Mouse (Mus musculus) cerebellum, adult 18-20 months (tissue): Measurements from ENCODE around the gene Ksr2.

ENCODE experiments used
- DNase-seq, 2 experiments: peaks; one replicate each; pipeline ENCODE4 v3.0.0; 2021

Ksr2 gene

GRCm38 (mm10) chr5:117628351-117628750 lies 214.6 kb downstream of the Ksr2 start:
- DNase-seq, result peak; percentile 42 to 48

GRCm38 (mm10) chr5:117629570-117629969 lies 215.8 kb downstream of the Ksr2 start:
- no peak for DNase-seq

GRCm38 (mm10) chr5:117635211-117635610 lies 221.4 kb downstream of the Ksr2 start:
- no peak for DNase-seq

GRCm38 (mm10) chr5:117635838-117636237 lies 222.0 kb downstream of the Ksr2 start:
- no peak for DNase-seq

- no peak for DNase-seq
Measured at GRCm38 (mm10) chr5:117641585-117641984, 227.8 kb downstream of the Ksr2 start.

- no peak for DNase-seq
Measured at GRCm38 (mm10) chr5:117651238-117651886, 237.6 kb downstream of the Ksr2 start.

- no peak for DNase-seq
Measured at GRCm38 (mm10) chr5:117658641-117659040, 244.8 kb downstream of the Ksr2 start.

GRCm38 (mm10) chr5:117659596-117659995 lies 245.8 kb downstream of the Ksr2 start:
- no peak for DNase-seq

GRCm38 (mm10) chr5:117665181-117665580 lies 251.4 kb downstream of the Ksr2 start:
- DNase-seq, result no peak

GRCm38 (mm10) chr5:117667314-117667713 lies 253.5 kb downstream of the Ksr2 start:
- peak; percentile 20 to 30 for DNase-seq

- no peak for DNase-seq
Measured at GRCm38 (mm10) chr5:117669265-117669664, 255.5 kb downstream of the Ksr2 start.

GRCm38 (mm10) chr5:117669843-117670242 lies 256.0 kb downstream of the Ksr2 start:
- no peak for DNase-seq

- no peak for DNase-seq
Measured at GRCm38 (mm10) chr5:117671362-117671761, 257.6 kb downstream of the Ksr2 start.

- DNase-seq, result no peak
Measured at GRCm38 (mm10) chr5:117675840-117676239, 262.0 kb downstream of the Ksr2 start.

GRCm38 (mm10) chr5:117677231-117677630 lies 263.4 kb downstream of the Ksr2 start:
- DNase-seq, result no peak

GRCm38 (mm10) chr5:117678371-117678770 lies 264.6 kb downstream of the Ksr2 start:
- DNase-seq, result no peak

GRCm38 (mm10) chr5:117682226-117682625 lies 268.4 kb downstream of the Ksr2 start:
- no peak for DNase-seq

GRCm38 (mm10) chr5:117684491-117684890 lies 270.7 kb downstream of the Ksr2 start:
- DNase-seq, result no peak

- no peak for DNase-seq
Measured at GRCm38 (mm10) chr5:117687770-117688352, 274.1 kb downstream of the Ksr2 start.

- no peak for DNase-seq
Measured at GRCm38 (mm10) chr5:117688738-117689137, 274.9 kb downstream of the Ksr2 start.

GRCm38 (mm10) chr5:117689840-117690239 lies 276.0 kb downstream of the Ksr2 start:
- DNase-seq, result no peak

GRCm38 (mm10) chr5:117691271-117691670 lies 277.5 kb downstream of the Ksr2 start:
- DNase-seq, result no peak

- no peak for DNase-seq
Measured at GRCm38 (mm10) chr5:117693557-117693956, 279.8 kb downstream of the Ksr2 start.

GRCm38 (mm10) chr5:117694632-117695031 lies 280.8 kb downstream of the Ksr2 start:
- DNase-seq, result no peak

- no peak for DNase-seq
Measured at GRCm38 (mm10) chr5:117696366-117696765, 282.6 kb downstream of the Ksr2 start.
